Mouse (Mus musculus): ENCODE data around the gene Gm17175. TPM values are rescaled to one million over a fixed set of nuclear protein-coding genes. Genes with fewer than 3 reads are reported as not detected.
"Not testable (repeated sequence)": the region's sequence is repeated elsewhere in the genome, so short reads cannot be mapped to it uniquely, and the experiment has no call there.

The Gm17175 gene
- total RNA-seq (2021): not detected
- long read RNA-seq, experiment 1: 0 reads
- long read RNA-seq, experiment 2: 0 reads

DNA sequence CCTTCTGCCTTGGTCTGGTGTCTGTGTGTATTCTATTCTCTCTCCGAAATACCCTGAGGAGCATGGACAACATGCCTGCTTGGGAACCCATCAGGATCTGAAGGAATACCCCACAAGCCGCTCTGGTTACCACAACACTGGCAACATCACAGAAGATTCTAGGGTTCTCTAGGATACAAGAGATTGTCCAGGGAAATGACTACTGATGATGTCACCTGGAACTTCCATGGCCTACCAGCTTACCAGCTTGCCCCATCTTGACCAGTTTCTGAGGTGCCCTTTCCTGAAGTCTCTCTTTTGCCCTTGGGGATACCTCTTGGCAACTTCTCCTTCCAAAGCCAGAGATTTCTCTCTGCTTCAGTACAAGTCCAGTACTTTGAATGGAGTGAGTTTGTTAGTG is at the start of gene Gm17175:
TSS of gene Gm17175 (minus strand) at position 101 of the 400 bp plus-strand sequence.
- DNase-seq (ENCODE audit: low spot score in 2 of 2): not testable (repeated sequence)

DNA sequence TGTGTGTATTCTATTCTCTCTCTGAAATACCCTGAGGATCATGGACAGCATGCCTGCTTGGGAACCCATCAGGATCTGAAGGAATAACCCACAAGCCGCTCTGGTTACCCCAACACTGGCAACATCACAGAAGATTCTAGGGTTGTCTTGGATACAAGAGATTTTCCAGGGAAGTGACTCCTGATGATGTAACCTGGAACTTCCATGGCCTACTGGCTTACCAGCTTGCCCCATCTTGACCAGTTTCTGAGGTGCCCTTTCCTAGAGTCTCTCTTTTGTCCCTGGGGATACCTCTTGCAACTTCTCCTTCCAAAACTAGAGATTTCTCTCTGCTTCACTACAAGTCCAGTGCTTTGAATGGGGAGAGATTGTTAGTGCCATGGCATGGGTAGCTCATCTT is 37.3 kb upstream of the Gm17175 start, which contains the start of gene Gm17078:
TSS of gene Gm17078 (minus strand) at position 101 of the 400 bp plus-strand sequence.
- DNase-seq (ENCODE audit: low spot score in 2 of 2): no peak

DNA sequence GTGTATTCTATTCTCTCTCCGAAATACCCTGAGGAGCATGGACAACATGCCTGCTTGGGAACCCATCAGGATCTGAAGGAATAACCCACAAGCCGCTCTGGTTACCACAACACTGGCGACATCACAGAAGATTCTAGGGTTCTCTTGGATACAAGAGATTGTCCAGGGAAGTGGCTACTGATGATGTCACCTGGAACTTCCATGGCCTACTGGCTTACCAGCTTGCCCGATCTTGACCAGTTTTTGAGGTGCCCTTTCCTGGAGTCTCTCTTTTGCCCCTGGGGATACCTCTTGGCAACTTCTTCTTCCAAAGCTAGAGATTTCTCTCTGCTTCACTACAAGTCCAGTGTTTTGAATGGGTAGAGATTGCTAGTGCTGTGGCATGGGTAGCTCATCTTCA is 18.2 kb upstream of the Gm17175 start, which contains the start of gene Gm17174:
TSS of gene Gm17174 (minus strand) at position 101 of the 400 bp plus-strand sequence.
- not testable (repeated sequence) for DNase-seq (ENCODE audit: low spot score in 2 of 2)

DNA sequence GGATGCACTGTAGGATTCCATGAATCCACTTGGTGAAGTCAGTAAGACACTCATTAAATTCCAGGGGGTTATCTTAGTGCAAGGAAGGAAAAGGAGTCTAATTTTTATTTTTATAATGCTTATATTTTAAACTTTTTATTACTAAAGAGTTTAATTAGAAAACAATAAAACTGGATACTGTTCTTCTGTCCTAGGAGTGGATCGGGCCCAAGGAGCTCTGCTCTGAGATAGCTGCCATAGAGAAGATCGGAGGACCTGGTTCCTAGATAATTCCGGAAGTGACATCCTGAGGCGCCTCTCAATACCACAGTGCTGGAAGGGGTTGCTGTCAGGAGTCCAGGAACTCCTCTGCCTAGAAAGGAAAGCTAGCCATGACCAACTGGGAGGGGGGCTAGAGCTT is 21.4 kb downstream of the Gm17175 start, which contains the start of gene Gm5622:
TSS of gene Gm5622 (plus strand) at position 301 of the 400 bp plus-strand sequence.
- no peak for DNase-seq (ENCODE audit: low spot score in 2 of 2)

Other genes with a start within 250 kb of the Gm17175 start
- gene Gm7247, start 212.3 kb downstream of the Gm17175 start, total RNA-seq (2021): not detected
- gene Vmn2r88, start 163.2 kb downstream of the Gm17175 start, total RNA-seq (2021): not detected
- not detected for gene Vmn2r89, start 122.2 kb downstream of the Gm17175 start, total RNA-seq (2021)
- gene Gm5622, start 21.3 kb downstream of the Gm17175 start, total RNA-seq (2021): not detected
- not detected for gene Gm17174, start 18.1 kb upstream of the Gm17175 start, total RNA-seq (2021)
- gene Gm17078, start 37.2 kb upstream of the Gm17175 start, total RNA-seq (2021): not detected
- gene Gm4181, start 61.6 kb upstream of the Gm17175 start, total RNA-seq (2021): not detected
- gene Gm17079, start 121.4 kb upstream of the Gm17175 start, total RNA-seq (2021): not detected
- not detected for gene Gm5800, start 143.1 kb upstream of the Gm17175 start, total RNA-seq (2021)
- gene Ang4, start 199.5 kb upstream of the Gm17175 start, total RNA-seq (2021): not detected
- not detected for gene AY358078, start 226.0 kb upstream of the Gm17175 start, total RNA-seq (2021)